Mouse (Mus musculus): ENCODE data around the gene Sptlc2. TPM values are rescaled to one million over a fixed set of nuclear protein-coding genes. Genes with fewer than 3 reads are reported as not detected.
"Not testable (repeated sequence)": the region's sequence is repeated elsewhere in the genome, so short reads cannot be mapped to it uniquely, and the experiment has no call there.

Sptlc2 gene
- polyA plus RNA-seq, 1 experiment from 2014 or later: 55.5 TPM

- not testable (repeated sequence) for H3K27ac ChIP-seq (ENCODE audit: low read depth, low read length); H3K4me3 ChIP-seq (ENCODE audit: low read depth, low read length); H3K36me3 ChIP-seq (ENCODE audit: control insufficient read depth, insufficient read depth, low read length); DNase-seq (ENCODE audit: low spot score); H3K9me3 ChIP-seq (ENCODE audit: control insufficient read depth, low read length); H3K27me3 ChIP-seq (ENCODE audit: control insufficient read depth, insufficient read depth, low read length); H3K4me1 ChIP-seq (ENCODE audit: control insufficient read depth, insufficient read depth, low read length); H3K4me2 ChIP-seq (ENCODE audit: low read depth); H3K9ac ChIP-seq (ENCODE audit: low read length); ATAC-seq (ENCODE audit: insufficient read depth, low FRiP score, low TSS enrichment)
- WGBS: 85% methylated on average over 4 of the region's 4 CpGs
These were observed 81.6 kb downstream of the Sptlc2 start for GRCm38 (mm10) chr12:87306584-87306844.

GRCm38 (mm10) chr12:87305767-87306583 lies 82.2 kb downstream of the Sptlc2 start:
- H3K27ac ChIP-seq (ENCODE audit: low read depth, low read length): no peak overlapping the region
- DNase-seq (ENCODE audit: low spot score): no peak

GRCm38 (mm10) chr12:87301189-87301588 lies 87.0 kb downstream of the Sptlc2 start:
- no peaks in the 10 kb centered on the region for H3K36me3 ChIP-seq (ENCODE audit: control insufficient read depth, insufficient read depth, low read length)
- ATAC-seq (ENCODE audit: insufficient read depth, low FRiP score, low TSS enrichment): no peak
- H3K4me1 ChIP-seq (ENCODE audit: control insufficient read depth, insufficient read depth, low read length): no peaks in the 10 kb centered on the region
- no peaks in the 10 kb centered on the region for H3K9me3 ChIP-seq (ENCODE audit: control insufficient read depth, low read length)
- no peak for DNase-seq (ENCODE audit: low spot score)
- no peak overlapping the region for H3K4me2 ChIP-seq (ENCODE audit: low read depth)
- peaks cover 22% of the 10 kb centered on the region for H3K27me3 ChIP-seq (ENCODE audit: control insufficient read depth, insufficient read depth, low read length)
- WGBS: 56% methylated on average over 4 of the region's 4 CpGs
- no peak overlapping the region for H3K4me3 ChIP-seq (ENCODE audit: low read depth, low read length)
- H3K9ac ChIP-seq (ENCODE audit: low read length): no peak overlapping the region
- H3K27ac ChIP-seq (ENCODE audit: low read depth, low read length): no peak overlapping the region

More at GRCm38 (mm10) chr12:87305767-87306583, 82.2 kb downstream of the Sptlc2 start:
- H3K36me3 ChIP-seq (ENCODE audit: control insufficient read depth, insufficient read depth, low read length): no peaks in the 10 kb centered on the region
- H3K4me1 ChIP-seq (ENCODE audit: control insufficient read depth, insufficient read depth, low read length): no peaks in the 10 kb centered on the region
- H3K9ac ChIP-seq (ENCODE audit: low read length): no peak overlapping the region
- H3K27me3 ChIP-seq (ENCODE audit: control insufficient read depth, insufficient read depth, low read length): no peaks in the 10 kb centered on the region
- H3K4me2 ChIP-seq (ENCODE audit: low read depth): no peak overlapping the region
- no peaks in the 10 kb centered on the region for H3K9me3 ChIP-seq (ENCODE audit: control insufficient read depth, low read length)
- no peak overlapping the region for H3K4me3 ChIP-seq (ENCODE audit: low read depth, low read length)
- ATAC-seq (ENCODE audit: insufficient read depth, low FRiP score, low TSS enrichment): no peak
- WGBS: 49% methylated on average over 13 of the region's 13 CpGs

- no peaks in the 10 kb centered on the region for H3K9me3 ChIP-seq (ENCODE audit: control insufficient read depth, low read length)
- peaks cover 22% of the 10 kb centered on the region for H3K27me3 ChIP-seq (ENCODE audit: control insufficient read depth, insufficient read depth, low read length)
- ATAC-seq (ENCODE audit: insufficient read depth, low FRiP score, low TSS enrichment) (no peak; the same call in 1 of the 2 replicates), DNase-seq (ENCODE audit: low spot score) (no peak)
- peak overlapping the region; percentile 70; the same call in 1 of the 2 replicates for H3K9ac ChIP-seq (ENCODE audit: low read length)
- peak overlapping the region; percentile 97 for H3K4me2 ChIP-seq (ENCODE audit: low read depth)
- H3K4me3 ChIP-seq (ENCODE audit: low read depth, low read length): peak overlapping the region; percentile 67
- H3K27ac ChIP-seq (ENCODE audit: low read depth, low read length): no peak overlapping the region
- H3K4me1 ChIP-seq (ENCODE audit: control insufficient read depth, insufficient read depth, low read length): no peaks in the 10 kb centered on the region
- H3K36me3 ChIP-seq (ENCODE audit: control insufficient read depth, insufficient read depth, low read length): no peaks in the 10 kb centered on the region
- under 1% methylated on average over 9 of the region's 9 CpGs for WGBS
These were observed 87.8 kb downstream of the Sptlc2 start for GRCm38 (mm10) chr12:87300441-87300690.

GRCm38 (mm10) chr12:87299657-87300440 lies 88.3 kb downstream of the Sptlc2 start, which contains the start of gene Ism2:
Gene Ism2, minus strand, starts transcription at chr12:87299705.
- Histone ChIP-seq H3K27ac (ENCODE audit: low read depth, low read length) (no peak within 1 kb of the TSS), H3K9me3 (ENCODE audit: control insufficient read depth, low read length) (no peaks in the 10 kb centered on the region), H3K9ac (ENCODE audit: low read length) (peak within 1 kb of the TSS; percentile 70), H3K27me3 (ENCODE audit: control insufficient read depth, insufficient read depth, low read length) (peaks cover 22% of the 10 kb centered on the region), H3K4me1 (ENCODE audit: control insufficient read depth, insufficient read depth, low read length) (no peaks in the 10 kb centered on the region), H3K4me2 (ENCODE audit: low read depth) (peak within 1 kb of the TSS; percentile 97), H3K36me3 (ENCODE audit: control insufficient read depth, insufficient read depth, low read length) (no peaks in the 10 kb centered on the region), H3K4me3 (ENCODE audit: low read depth, low read length) (peak within 1 kb of the TSS; percentile 67)
- ATAC-seq (ENCODE audit: insufficient read depth, low FRiP score, low TSS enrichment) (peak; percentile 79), DNase-seq (ENCODE audit: low spot score) (peak; percentile 70)
- WGBS: under 1% methylated on average over 84 of the region's 86 CpGs

- Histone ChIP-seq H3K36me3 (ENCODE audit: control insufficient read depth, insufficient read depth, low read length) (no peaks in the 10 kb centered on the region), H3K27ac (ENCODE audit: low read depth, low read length) (no peak overlapping the region), H3K4me2 (ENCODE audit: low read depth) (peak overlapping the region; percentile 97), H3K27me3 (ENCODE audit: control insufficient read depth, insufficient read depth, low read length) (peaks cover 22% of the 10 kb centered on the region), H3K9ac (ENCODE audit: low read length) (peak overlapping the region; percentile 70), H3K4me3 (ENCODE audit: low read depth, low read length) (peak overlapping the region; percentile 67), H3K9me3 (ENCODE audit: control insufficient read depth, low read length) (no peaks in the 10 kb centered on the region), H3K4me1 (ENCODE audit: control insufficient read depth, insufficient read depth, low read length) (no peaks in the 10 kb centered on the region)
- no peak for ATAC-seq (ENCODE audit: insufficient read depth, low FRiP score, low TSS enrichment)
- 7% methylated on average over 29 of the region's 29 CpGs for WGBS
- no peak for DNase-seq (ENCODE audit: low spot score)
These were observed 89.0 kb downstream of the Sptlc2 start for GRCm38 (mm10) chr12:87299037-87299656.

GRCm38 (mm10) chr12:87293934-87294333 lies 94.2 kb downstream of the Sptlc2 start:
- H3K9me3 ChIP-seq (ENCODE audit: control insufficient read depth, low read length): no peaks in the 10 kb centered on the region
- H3K27ac ChIP-seq (ENCODE audit: low read depth, low read length): no peak overlapping the region
- no peak overlapping the region for H3K9ac ChIP-seq (ENCODE audit: low read length)
- ATAC-seq (ENCODE audit: insufficient read depth, low FRiP score, low TSS enrichment) (no peak), DNase-seq (ENCODE audit: low spot score) (no peak)
- H3K4me3 ChIP-seq (ENCODE audit: low read depth, low read length): no peak overlapping the region
- no peaks in the 10 kb centered on the region for H3K4me1 ChIP-seq (ENCODE audit: control insufficient read depth, insufficient read depth, low read length)
- H3K27me3 ChIP-seq (ENCODE audit: control insufficient read depth, insufficient read depth, low read length): peaks cover 5% of the 10 kb centered on the region; the same call in 1 of the 2 replicates
- no peaks in the 10 kb centered on the region for H3K36me3 ChIP-seq (ENCODE audit: control insufficient read depth, insufficient read depth, low read length)
- WGBS: 74% methylated on average over 6 of the region's 6 CpGs
- H3K4me2 ChIP-seq (ENCODE audit: low read depth): no peak overlapping the region

- no peak overlapping the region for H3K27ac ChIP-seq (ENCODE audit: low read depth, low read length)
- ATAC-seq (ENCODE audit: insufficient read depth, low FRiP score, low TSS enrichment) (no peak), DNase-seq (ENCODE audit: low spot score) (no peak)
- no peak overlapping the region for H3K9ac ChIP-seq (ENCODE audit: low read length)
- H3K4me1 ChIP-seq (ENCODE audit: control insufficient read depth, insufficient read depth, low read length): no peaks in the 10 kb centered on the region
- no peaks in the 10 kb centered on the region for H3K9me3 ChIP-seq (ENCODE audit: control insufficient read depth, low read length)
- H3K4me2 ChIP-seq (ENCODE audit: low read depth): no peak overlapping the region
- 95% methylated on average over 5 of the region's 5 CpGs for WGBS
- H3K4me3 ChIP-seq (ENCODE audit: low read depth, low read length): no peak overlapping the region
- no peaks in the 10 kb centered on the region for H3K36me3 ChIP-seq (ENCODE audit: control insufficient read depth, insufficient read depth, low read length)
- H3K27me3 ChIP-seq (ENCODE audit: control insufficient read depth, insufficient read depth, low read length): no peaks in the 10 kb centered on the region
These were observed 99.1 kb downstream of the Sptlc2 start for GRCm38 (mm10) chr12:87289100-87289499.

Measured in neural tube, embryonic 11.5 days (tissue).